Mouse (Mus musculus) midbrain, postnatal 0 days (tissue): Measurements from ENCODE around the gene Ppp1r12a. TPM values are rescaled to one million over a fixed set of nuclear protein-coding genes. Genes with fewer than 3 reads are reported as not detected.

Experiments used
- ATAC-seq: fragments of 200-750 bp; cut with Nextera tagmentation; 2 replicates; pipeline ENCODE4 v1.8.0; 2017; ENCODE audit warnings: moderate number of reproducible peaks, mild to moderate bottlenecking, moderate TSS enrichment, moderate library complexity; ENCODE audit not compliant: low FRiP score
- DNase-seq: peaks from one replicate; pipeline ENCODE4 v3.0.0-alpha.2; 2015; ENCODE audit warnings: low spot score
- H3K27ac ChIP-seq: fragments of 300-500 bp; sonication (generic); 2 replicates; pipeline ENCODE4 v1.5.1; 2014; ENCODE audit warnings: low read depth, mild to moderate bottlenecking, low read length, mixed read lengths
- H3K27me3 ChIP-seq: fragments of 300-500 bp; sonication (generic); 2 replicates; pipeline ENCODE4 v1.6.1; 2014; ENCODE audit warnings: low read length, control low read depth, mixed read lengths; ENCODE audit not compliant: insufficient read depth
- H3K36me3 ChIP-seq: fragments of 300-500 bp; sonication (generic); 2 replicates; pipeline ENCODE4 v1.6.1; 2014; ENCODE audit warnings: low read length, control low read depth, mixed read lengths; ENCODE audit not compliant: insufficient read depth
- H3K4me1 ChIP-seq: fragments of 300-500 bp; sonication (generic); 2 replicates; pipeline ENCODE4 v1.6.1; 2014; ENCODE audit warnings: mild to moderate bottlenecking, control low read depth, antibody characterized with exemption, low read length, mixed read lengths; ENCODE audit not compliant: insufficient read depth
- H3K4me2 ChIP-seq: fragments of 300-500 bp; sonication (generic); 2 replicates; pipeline ENCODE4 v1.6.1; 2014; ENCODE audit warnings: low read depth, mild to moderate bottlenecking, low read length, mixed read lengths; ENCODE audit not compliant: poor library complexity, severe bottlenecking
- H3K4me3 ChIP-seq: fragments of 300-500 bp; sonication (generic); 2 replicates; pipeline ENCODE4 v1.5.1; 2014; ENCODE audit warnings: low read depth, mild to moderate bottlenecking, low read length, moderate library complexity
- H3K9ac ChIP-seq: fragments of 300-500 bp; sonication (generic); replicated peaks from 2 replicates; pipeline ENCODE4 v1.6.1; 2014; ENCODE audit warnings: mild to moderate bottlenecking, low read length, moderate library complexity, mixed read lengths; ENCODE audit not compliant: poor library complexity, severe bottlenecking
- H3K9me3 ChIP-seq: fragments of 300-500 bp; sonication (generic); 2 replicates; pipeline ENCODE4 v1.6.1; 2016; ENCODE audit warnings: low read length, control low read depth
- CTCF ChIP-seq: IDR thresholded peaks from 2 replicates; pipeline ENCODE4 v1.5.1; 2016; ENCODE audit warnings: antibody characterized with exemption, mild to moderate bottlenecking
- WGBS: fragments of 180-500 bp; shearing (Covaris S2); extraction: QIAGEN DNeasy Blood & Tissue Kit; methylation state at CpG from one replicate; pipeline ENCODE4 v1.1.7; 2014; 5-methylcytosine and 5-hydroxymethylcytosine counted together
- polyA plus RNA-seq: library from polyadenylated mRNA; unstranded; fragments of >200 nt; fragmentation: Nextera tagmentation; extraction: Ambion mirVana; gene quantifications from 2 replicates; pipeline ENCODE4 v1.2.1, GENCODE M21; 2015
- total RNA-seq: library from RNA; depleted of rRNA; stranded (reverse); fragments of >200 nt; gene quantifications from 2 replicates; pipeline ENCODE4 v1.2.3, GENCODE M21; 2014

The Ppp1r12a gene
- total and polyA plus RNA-seq, 2 experiments from 2014 or later: 52.0 to 71.7 TPM

DNA sequence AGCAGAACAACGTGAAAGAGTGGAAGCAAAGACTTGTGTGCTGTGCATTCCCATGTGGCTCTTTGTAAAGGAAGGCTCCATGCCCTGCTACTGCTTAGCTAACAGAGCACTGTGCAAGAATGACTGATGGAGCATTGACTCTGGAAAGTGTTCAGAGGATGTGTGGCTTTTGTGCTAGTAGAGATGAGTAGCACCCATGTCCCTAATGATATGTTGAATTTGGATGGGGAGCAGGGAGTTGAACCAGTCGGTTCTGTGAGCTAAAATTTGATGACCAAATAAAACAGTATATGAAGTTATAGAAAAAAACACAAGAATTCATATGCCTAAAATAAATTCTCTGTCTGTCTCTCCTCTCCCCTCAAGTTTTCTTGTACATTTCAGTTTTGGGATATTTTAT is 13.9 kb downstream of the Ppp1r12a start:
- no peak for DNase-seq
- no peak overlapping the region for H3K4me2 ChIP-seq
- H3K4me3 ChIP-seq: no peak overlapping the region
- no peak for TF ChIP-seq CTCF
- WGBS: 65% methylated on average over 2 of the region's 2 CpGs
- no peak for ATAC-seq
- 0 out of 2 replicates have a peak, but pooled peaks cover 6% of the 10 kb centered on the region for H3K4me1 ChIP-seq
- H3K27ac ChIP-seq: no peak overlapping the region
- no peaks in the 10 kb centered on the region for H3K9me3 ChIP-seq
- H3K9ac ChIP-seq: no peak overlapping the region
- no peaks in the 10 kb centered on the region for H3K27me3 ChIP-seq
- 0 out of 2 replicates have a peak, but pooled peaks cover 3% of the 10 kb centered on the region for H3K36me3 ChIP-seq

DNA sequence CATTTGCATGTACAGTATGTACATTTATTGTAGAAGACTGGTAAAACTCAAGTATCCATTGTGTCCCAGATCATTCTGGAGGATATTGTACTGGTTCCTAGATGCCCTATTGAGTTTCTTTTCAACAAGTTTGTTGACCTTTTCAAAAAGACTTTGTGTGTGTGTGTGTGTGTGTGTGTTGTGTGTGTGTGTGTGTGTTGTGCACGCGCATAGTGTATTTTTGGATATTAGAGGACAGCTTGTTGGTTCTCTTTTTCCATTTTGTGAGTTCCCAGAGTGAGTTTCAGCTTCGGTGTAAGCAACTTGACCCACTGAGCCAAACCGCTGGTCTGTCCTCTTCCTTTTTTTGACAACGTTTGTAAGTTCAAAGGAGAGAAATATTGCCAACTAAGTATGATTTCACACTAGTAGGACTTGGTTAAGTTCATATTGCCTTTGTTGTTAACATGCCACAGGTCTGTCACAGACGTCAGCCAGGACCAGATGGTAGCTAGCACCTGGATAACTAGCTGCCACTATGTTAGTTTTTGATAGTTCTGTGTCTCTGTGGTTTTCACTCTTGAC is 16.4 kb downstream of the Ppp1r12a start:
- no peak overlapping the region for H3K4me2 ChIP-seq
- H3K4me1 ChIP-seq: 0 out of 2 replicates have a peak, but pooled peaks cover 6% of the 10 kb centered on the region
- no peak for TF ChIP-seq CTCF
- no peak for ATAC-seq
- H3K27me3 ChIP-seq: no peaks in the 10 kb centered on the region
- no peaks in the 10 kb centered on the region for H3K9me3 ChIP-seq
- no peaks in the 10 kb centered on the region for H3K36me3 ChIP-seq
- H3K27ac ChIP-seq: no peak overlapping the region
- H3K9ac ChIP-seq: no peak overlapping the region
- no peak for DNase-seq
- H3K4me3 ChIP-seq: no peak overlapping the region
- WGBS: 94% methylated on average over 6 of the region's 6 CpGs

DNA sequence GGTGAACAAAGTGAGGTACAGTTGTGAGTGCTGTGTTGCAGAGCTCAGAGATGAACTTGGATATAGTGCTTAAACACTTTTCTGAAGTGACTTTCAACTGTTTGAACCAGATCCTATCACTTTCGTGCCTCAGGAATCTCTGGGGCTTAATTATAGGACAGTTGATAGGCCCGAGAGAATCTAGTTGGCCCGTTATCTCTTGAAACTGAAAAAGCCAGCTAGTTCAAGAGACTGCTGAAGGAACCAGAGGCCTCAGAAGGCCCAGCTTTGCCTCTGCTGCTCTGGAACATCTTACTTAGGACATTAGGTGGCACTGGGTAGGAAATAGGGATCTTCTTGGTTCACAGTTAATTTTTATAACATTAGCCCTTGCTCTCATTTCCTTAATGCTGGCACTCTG is 17.4 kb downstream of the Ppp1r12a start:
- no peak overlapping the region for H3K4me2 ChIP-seq
- H3K9ac ChIP-seq: no peak overlapping the region
- 0 out of 2 replicates have a peak, but pooled peaks cover 4% of the 10 kb centered on the region for H3K4me1 ChIP-seq
- DNase-seq: no peak
- H3K27me3 ChIP-seq: no peaks in the 10 kb centered on the region
- no peak overlapping the region for H3K27ac ChIP-seq
- H3K4me3 ChIP-seq: no peak overlapping the region
- TF ChIP-seq CTCF: no peak
- no peaks in the 10 kb centered on the region for H3K9me3 ChIP-seq
- H3K36me3 ChIP-seq: no peaks in the 10 kb centered on the region
- no peak for ATAC-seq
- 61% methylated on average over 3 of the region's 3 CpGs for WGBS

DNA sequence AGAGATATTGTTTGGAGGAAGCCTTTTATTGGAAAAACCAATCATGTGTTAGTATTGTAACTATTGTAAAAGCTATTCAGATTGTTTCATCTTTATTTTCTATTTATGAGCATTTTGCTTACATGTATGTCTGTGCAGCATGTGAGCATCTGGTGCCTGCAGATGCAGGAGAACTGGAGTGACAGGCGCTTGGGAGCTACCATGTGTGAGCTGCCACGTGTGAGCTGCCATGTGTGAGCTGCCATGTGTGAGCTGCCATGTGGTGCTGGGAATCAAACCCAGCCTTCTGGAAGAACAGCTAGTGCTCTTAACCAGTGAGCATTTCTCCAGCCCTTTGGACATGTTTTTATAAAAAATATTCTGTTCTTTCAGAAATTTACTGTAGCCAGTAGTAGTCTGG is 18.3 kb downstream of the Ppp1r12a start:
- no peak for DNase-seq
- Histone ChIP-seq H3K4me2 (no peak overlapping the region), H3K9me3 (no peaks in the 10 kb centered on the region), H3K4me3 (no peak overlapping the region), H3K36me3 (no peaks in the 10 kb centered on the region), H3K4me1 (0 out of 2 replicates have a peak, but pooled peaks cover 4% of the 10 kb centered on the region), H3K27ac (no peak overlapping the region), H3K9ac (no peak overlapping the region), H3K27me3 (no peaks in the 10 kb centered on the region)
- WGBS: 74% methylated on average over 2 of the region's 2 CpGs
- no peak for ATAC-seq
- no peak for TF ChIP-seq CTCF

DNA sequence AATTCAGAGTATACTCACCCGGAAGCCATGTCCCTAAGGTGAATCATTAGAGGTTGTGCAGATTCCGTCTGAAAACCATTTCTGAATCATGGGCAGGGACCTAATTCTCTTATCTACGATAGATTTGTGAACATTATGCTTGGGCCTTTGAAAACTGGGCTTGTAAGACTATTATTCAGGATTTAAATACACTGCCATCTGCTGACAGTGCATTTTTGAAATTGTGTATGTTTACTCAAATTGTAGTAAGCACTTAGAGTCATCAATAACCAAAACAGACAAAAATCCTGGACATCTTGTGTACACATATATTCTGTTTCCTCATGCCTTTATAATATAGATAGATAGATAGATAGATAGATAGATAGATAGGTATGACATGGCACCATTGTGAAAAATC is 19.9 kb downstream of the Ppp1r12a start:
- Histone ChIP-seq H3K4me2 (no peak overlapping the region), H3K27me3 (no peaks in the 10 kb centered on the region), H3K9ac (no peak overlapping the region), H3K27ac (no peak overlapping the region), H3K9me3 (no peaks in the 10 kb centered on the region), H3K4me1 (0 out of 2 replicates have a peak, but pooled peaks cover 4% of the 10 kb centered on the region), H3K4me3 (no peak overlapping the region), H3K36me3 (no peaks in the 10 kb centered on the region)
- 63% methylated on average over 3 of the region's 3 CpGs for WGBS
- DNase-seq (no peak), ATAC-seq (no peak)
- no peak for TF ChIP-seq CTCF

DNA sequence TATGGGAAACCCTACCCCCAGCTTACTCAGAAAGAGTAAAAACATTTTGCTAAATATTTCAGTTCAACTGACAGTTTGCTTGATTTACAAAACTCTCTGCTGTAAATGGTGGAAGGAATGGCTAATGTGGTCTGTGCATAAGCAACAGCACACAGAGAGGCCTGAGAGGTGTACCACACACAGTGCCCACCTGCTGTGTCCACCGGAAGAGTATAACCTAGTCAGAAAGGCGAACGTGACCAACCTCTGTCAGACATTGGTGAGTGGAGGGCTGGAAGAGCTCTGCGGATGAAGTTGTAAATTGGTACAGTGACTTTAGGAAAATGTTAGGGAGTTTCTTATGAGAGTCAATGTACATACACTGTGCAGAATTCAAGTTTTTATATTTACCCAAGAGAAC is 20.4 kb downstream of the Ppp1r12a start:
- ATAC-seq (no peak), DNase-seq (no peak)
- no peaks in the 10 kb centered on the region for H3K27me3 ChIP-seq
- 0 out of 2 replicates have a peak, but pooled peaks cover 4% of the 10 kb centered on the region for H3K4me1 ChIP-seq
- TF ChIP-seq CTCF: no peak
- no peaks in the 10 kb centered on the region for H3K9me3 ChIP-seq
- no peak overlapping the region for H3K4me3 ChIP-seq
- no peak overlapping the region for H3K27ac ChIP-seq
- 75% methylated on average over 4 of the region's 4 CpGs for WGBS
- H3K36me3 ChIP-seq: no peaks in the 10 kb centered on the region
- H3K9ac ChIP-seq: no peak overlapping the region
- no peak overlapping the region for H3K4me2 ChIP-seq
